Mouse (Mus musculus): ENCODE results near the gene 1700037C18Rik.
"Not testable (repeated sequence)": the region's sequence is repeated elsewhere in the genome, so short reads cannot be mapped to it uniquely, and the experiment has no call there.

1700037C18Rik gene

DNA sequence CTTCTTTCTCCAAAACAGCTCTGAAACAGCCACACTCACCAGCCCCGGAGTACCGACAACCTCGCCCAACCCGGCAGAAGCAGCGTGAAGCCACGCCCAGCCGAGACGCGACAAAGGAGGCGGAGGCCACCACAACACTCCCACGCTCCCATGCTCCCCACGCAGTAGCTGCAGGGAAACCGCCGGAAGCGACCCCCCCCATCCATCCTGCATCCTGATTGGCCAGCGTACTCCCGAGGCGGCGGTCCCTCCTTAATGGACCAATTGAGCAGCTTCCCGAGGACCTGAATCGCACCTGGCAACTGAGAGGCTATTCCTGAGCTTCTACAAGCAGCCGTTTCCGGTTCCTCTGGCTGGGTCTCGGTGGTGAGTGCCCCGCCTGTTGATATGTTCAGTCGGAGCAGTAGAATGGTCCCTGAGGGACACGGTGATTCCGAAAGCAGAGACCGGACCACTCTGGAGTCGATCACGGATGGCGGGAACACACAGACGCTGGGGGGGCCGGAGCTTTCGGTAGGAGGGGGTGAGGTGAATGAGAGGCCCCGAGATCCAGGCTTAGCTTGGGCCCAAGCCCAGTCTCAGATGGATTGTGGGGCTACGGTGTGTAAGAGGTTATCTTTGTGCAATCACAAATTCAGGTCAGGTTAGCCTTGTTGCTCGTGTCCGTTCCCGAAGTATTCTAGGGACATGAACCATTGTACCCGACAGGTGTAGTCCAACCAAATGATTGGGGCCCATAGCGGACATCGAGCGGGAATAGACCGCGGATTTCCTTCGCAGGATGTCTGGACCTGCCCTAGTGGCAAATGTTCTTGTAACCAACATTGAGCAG, 36.1 kb downstream of the 1700037C18Rik start, which contains the start of gene Naa60:
TSS of gene Naa60 (plus strand) at position 160 of the 832 bp plus-strand sequence.
- DNase-seq (ENCODE audit: low read depth, low spot score), result peak; percentile 92

DNA sequence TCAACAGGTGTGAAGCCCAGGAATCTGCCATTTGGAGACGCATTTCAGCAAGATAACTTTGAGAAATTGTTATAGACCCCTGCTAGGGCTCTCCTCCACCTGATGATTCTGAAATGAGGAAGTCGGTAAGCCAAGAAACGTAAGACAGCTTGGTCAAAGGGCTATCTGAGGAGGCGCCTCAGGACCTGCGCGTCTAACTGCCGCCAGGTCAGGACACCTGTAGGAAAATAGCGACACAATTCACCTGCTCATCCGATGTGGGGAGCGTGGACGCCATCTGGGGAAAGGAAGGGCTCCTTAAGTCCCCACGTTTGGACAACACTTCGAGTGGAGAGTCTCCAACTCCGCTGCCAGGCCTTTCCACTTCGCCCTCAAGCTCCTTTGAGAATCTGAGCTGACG, 36.7 kb downstream of the 1700037C18Rik start:
- no peak for DNase-seq (ENCODE audit: low read depth, low spot score)

DNA sequence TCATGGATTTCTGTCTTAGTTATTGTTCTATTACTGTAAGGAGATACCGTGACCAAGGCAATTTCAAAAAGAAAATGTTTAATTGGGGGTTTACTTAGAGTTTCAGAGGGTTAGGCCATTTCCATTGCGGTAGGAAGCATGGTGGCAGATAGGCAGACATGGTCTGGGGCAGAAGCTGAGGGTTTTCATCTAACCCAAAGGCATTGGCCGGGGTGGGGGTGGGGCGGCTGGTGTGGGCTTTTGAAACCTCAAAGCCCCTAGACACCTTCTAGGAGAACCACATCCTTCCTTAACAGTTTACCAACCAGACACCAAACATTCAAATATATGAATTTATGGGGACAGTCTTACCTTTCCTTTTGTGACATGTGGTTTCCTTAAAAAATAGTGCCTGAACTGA, 49.2 kb downstream of the 1700037C18Rik start:
- no peak for DNase-seq (ENCODE audit: low read depth, low spot score)

DNA sequence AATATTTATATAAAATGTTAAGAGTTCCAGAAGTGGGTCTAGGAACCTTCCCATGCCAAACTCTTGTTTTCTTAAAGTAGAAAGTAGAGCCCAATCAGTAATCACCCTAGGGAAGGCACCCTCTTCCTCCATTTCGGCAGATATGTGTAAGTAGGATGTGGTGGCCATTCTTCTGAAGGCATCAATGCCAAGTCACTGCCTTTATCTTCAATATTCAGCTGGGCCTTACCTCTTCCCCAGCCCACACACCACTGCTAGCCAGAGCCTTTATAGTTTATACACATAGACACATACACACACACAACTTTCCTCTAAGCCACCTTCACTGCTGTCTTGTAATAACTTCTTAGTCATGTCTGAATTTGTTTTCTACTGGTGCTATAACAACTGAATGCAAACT, 52.7 kb downstream of the 1700037C18Rik start:
- DNase-seq (ENCODE audit: low read depth, low spot score), result no peak

DNA sequence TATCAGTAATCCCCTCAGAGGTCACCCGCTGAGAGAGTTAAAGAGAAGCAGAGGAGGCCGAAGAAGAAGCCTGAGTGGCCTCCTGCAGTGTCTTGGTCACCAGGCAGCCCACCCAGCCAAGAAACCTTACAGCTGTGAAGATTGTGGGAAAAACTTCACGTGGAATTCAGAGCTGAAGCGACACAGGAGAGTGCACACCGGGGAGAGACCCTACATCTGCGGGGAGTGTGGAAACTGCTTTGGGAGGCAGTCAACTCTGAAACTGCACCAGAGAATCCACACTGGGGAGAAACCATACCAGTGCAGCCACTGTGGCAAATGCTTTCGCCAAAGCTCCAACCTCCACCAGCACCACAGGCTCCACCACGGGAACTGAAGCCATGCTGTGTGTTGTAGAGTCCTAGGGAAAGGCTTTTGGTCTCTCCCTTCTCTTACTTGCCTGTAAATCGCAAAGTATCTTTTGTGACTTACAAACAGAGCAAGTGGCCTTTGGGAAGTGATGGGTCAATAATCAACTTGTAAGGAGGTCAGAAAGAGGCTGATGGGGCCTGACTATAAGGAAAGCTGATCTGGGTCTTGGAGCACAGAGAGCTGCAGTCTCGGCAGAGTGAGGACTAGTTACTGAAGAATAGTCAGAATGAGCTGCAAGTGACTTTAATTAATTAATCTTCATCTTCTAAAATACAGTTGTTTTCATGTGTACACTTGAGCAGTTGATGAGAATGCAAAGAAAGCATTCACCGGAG, 53.9 kb downstream of the 1700037C18Rik start:
- no peak for DNase-seq (ENCODE audit: low read depth, low spot score)

DNA sequence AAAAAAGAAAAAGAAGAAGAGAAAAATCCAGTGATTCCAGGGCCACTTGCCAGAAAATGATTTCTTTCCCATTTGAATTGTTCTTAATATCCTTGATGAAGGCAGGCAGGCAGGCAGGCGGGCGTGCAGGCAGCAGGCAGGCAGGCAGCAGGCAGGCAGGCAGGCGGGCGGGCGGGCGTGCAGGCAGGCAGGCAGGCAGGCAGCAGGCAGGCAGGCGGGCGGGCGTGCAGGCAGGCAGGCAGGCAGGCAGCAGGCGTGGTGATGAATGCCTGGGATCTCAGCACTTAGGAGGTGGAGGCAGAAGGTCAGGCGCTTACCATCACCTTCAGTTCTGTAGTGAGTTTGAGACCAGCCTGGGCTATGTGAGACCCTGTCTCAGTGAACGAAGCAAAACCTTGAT, 55.9 kb downstream of the 1700037C18Rik start:
- no peak for DNase-seq (ENCODE audit: low read depth, low spot score)

- not testable (repeated sequence) for DNase-seq (ENCODE audit: low read depth, low spot score)
Observed at GRCm38 (mm10) chr16:3851301-3851700, 57.2 kb downstream of the 1700037C18Rik start.

DNA sequence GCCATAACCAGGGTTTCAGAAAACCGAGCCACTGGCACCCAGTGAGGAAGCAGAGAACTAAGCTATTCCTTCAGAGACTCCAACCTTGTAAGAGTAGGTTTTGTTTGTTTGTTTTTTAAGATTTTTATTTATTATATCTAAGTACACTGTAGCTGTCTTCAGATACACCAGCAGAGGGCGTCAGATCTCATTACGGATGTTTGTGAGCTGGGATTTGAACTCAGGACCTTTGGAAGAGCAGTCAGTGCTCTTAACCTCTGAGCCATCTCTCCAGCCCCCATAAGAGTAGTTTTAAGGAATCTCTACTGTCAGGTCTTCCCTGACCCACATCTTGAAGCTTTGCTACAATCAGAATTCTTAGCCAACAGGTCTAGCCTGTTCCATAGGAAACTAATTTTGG, 60.1 kb downstream of the 1700037C18Rik start:
- no peak for DNase-seq (ENCODE audit: low read depth, low spot score)

- DNase-seq (ENCODE audit: low read depth, low spot score), result no peak
Observed at GRCm38 (mm10) chr16:3847871-3848270, 60.6 kb downstream of the 1700037C18Rik start.

GRCm38 (mm10) chr16:3846711-3847518, 61.6 kb downstream of the 1700037C18Rik start, which contains the start of gene Zfp174:
Zfp174 (plus strand) TSS chr16:3847268.
- DNase-seq (ENCODE audit: low read depth, low spot score), result peak; percentile 93

Data from forelimb bud, embryonic 11.5 days (tissue).